8 mouse cellular contexts compared by ENCODE assay signal in the genomic region with DNA sequence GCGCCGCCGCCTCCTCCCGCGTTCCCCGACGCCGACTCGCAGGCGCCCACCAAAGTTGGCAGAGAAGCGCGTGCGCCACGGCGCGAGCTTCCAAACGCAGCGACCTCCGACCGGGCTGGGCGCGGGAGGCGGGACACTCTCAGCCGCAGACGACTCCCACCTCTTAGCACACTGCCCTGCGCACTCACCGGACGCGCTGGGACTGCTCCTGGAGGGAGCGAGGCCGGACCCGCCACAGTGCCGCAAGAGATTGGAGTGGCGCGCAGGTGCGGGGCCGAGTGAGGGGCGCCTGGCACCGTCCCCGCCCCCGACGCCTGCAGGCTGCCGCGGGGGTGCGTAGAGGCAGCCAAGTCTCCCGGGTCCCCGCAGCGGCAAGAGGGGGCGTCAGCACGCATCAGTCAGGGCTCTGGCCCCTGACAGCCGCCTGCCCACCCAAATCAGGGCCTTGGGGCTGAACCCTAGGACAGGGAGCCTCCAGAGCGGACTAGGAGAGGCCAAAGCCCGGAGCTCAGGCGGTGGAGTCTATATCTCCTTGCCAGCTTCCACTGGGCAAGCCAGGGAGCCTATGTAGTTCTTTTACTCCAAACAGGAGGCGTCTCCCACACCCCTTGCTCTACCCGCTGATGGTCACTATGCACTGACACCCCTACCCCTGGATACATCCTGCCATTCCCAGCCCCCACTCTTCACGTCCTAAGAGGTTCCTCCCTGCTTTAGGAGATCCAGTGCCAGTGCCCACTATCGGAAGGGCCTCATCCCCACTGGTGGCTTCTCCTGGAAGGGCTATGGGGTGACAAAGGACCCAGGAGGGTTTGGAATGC. TPM values are rescaled to one million over a fixed set of nuclear protein-coding genes. Genes with fewer than 3 reads are reported as not detected.
DNase-seq lines count a peak whose midpoint lies in the region; ATAC-seq and TF ChIP-seq lines count a peak whose summit lies in the region.

Gene A930017K11Rik (minus strand): TSS at position 763 of the 821 bp plus-strand sequence.

- no peak for TF ChIP-seq CTCF in C2C12 (IDR thresholded peaks at IDR 0.05; ENCODE audit: control insufficient read depth, insufficient read depth, insufficient read length)
- no peak for TF ChIP-seq CTCF in embryonic fibroblast, embryonic 13.5 days (IDR thresholded peaks at IDR 0.05; ENCODE audit: borderline replicate concordance, insufficient read depth, low read length)

- peak within 1 kb of the TSS; percentile 42 for H3K4me2 ChIP-seq in neural tube, embryonic 14.5 days (ENCODE audit: low read depth, low read length)

- WGBS in neural tube, embryonic 14.5 days: under 1% methylated on average over 55 of the region's 58 CpGs

- peaks cover 38% of the 10 kb centered on the region for H3K27me3 ChIP-seq in C2C12 (ENCODE audit: control insufficient read depth, insufficient read depth, insufficient read length)
- H3K27me3 ChIP-seq in neural tube, embryonic 14.5 days (ENCODE audit: control insufficient read depth, insufficient read depth, low read length): peaks cover 33% of the 10 kb centered on the region

- H3K79me2 ChIP-seq in C2C12 (ENCODE audit: control insufficient read depth, insufficient read depth): no peaks in the 10 kb centered on the region

- H3K79me3 ChIP-seq in C2C12 (ENCODE audit: low read depth): no peaks in the 10 kb centered on the region

- H3K27ac ChIP-seq in embryonic fibroblast, embryonic 13.5 days (ENCODE audit: insufficient read depth, low read length): no peak within 1 kb of the TSS
- H3K27ac ChIP-seq in neural tube, embryonic 14.5 days (ENCODE audit: low read depth, low read length): no peak within 1 kb of the TSS

- TF ChIP-seq POLR2A in embryonic fibroblast, embryonic 13.5 days (IDR thresholded peaks at IDR 0.05; ENCODE audit: low read depth, low read length): no peak

- H3K9me3 ChIP-seq in neural tube, embryonic 14.5 days (ENCODE audit: control insufficient read depth, low read length): no peaks in the 10 kb centered on the region

- DNase-seq in cerebellum, adult 11 months: peak; percentile 65
- DNase-seq in kidney, postnatal 4 days: peak; percentile 51 to 68
- no peak for DNase-seq in right cerebral cortex, postnatal 4 days
- no peak for DNase-seq in thymus, postnatal 25 days

- no peak within 1 kb of the TSS for H3K4me3 ChIP-seq in C2C12 (ENCODE audit: insufficient read depth, poor library complexity, severe bottlenecking)
- H3K4me3 ChIP-seq in embryonic fibroblast, embryonic 13.5 days (ENCODE audit: insufficient read depth, low read length): peak within 1 kb of the TSS; percentile 30
- H3K4me3 ChIP-seq in neural tube, embryonic 14.5 days (ENCODE audit: low read depth, low read length): peak within 1 kb of the TSS; percentile 20

- H3K36me3 ChIP-seq in C2C12 (ENCODE audit: control insufficient read depth, insufficient read depth): no peaks in the 10 kb centered on the region
- H3K36me3 ChIP-seq in neural tube, embryonic 14.5 days (ENCODE audit: control insufficient read depth, insufficient read depth, low read length): no peaks in the 10 kb centered on the region

- H3ac ChIP-seq in C2C12 (ENCODE audit: control insufficient read depth, insufficient read length, low read depth): peak within 1 kb of the TSS; percentile 30

- no peaks in the 10 kb centered on the region for H3K4me1 ChIP-seq in embryonic fibroblast, embryonic 13.5 days (ENCODE audit: control insufficient read depth, insufficient read depth, low read length)
- 0 out of 2 replicates have a peak, but pooled peaks cover 3% of the 10 kb centered on the region for H3K4me1 ChIP-seq in neural tube, embryonic 14.5 days (ENCODE audit: control insufficient read depth, insufficient read depth, low read length)

- ATAC-seq in cerebellum, adult (ENCODE audit: insufficient number of reproducible peaks, low FRiP score, low TSS enrichment): no peak
- ATAC-seq in neural tube, embryonic 14.5 days (ENCODE audit: low read depth): no peak

- H3K9ac ChIP-seq in neural tube, embryonic 14.5 days (replicated peaks; ENCODE audit: low read depth, low read length): no peak within 1 kb of the TSS

TF ChIP-seq in C2C12, 6 proteins besides CTCF, POLR2A, EP300 and RAD21:
- no peak for TF ChIP-seq CEBPB (IDR thresholded peaks at IDR 0.05; ENCODE audit: low read depth)
- TF ChIP-seq MYOD1 (IDR thresholded peaks at IDR 0.05; ENCODE audit: control insufficient read depth, insufficient read length, low read depth): no peak
- no peak for TF ChIP-seq FOSL1 (IDR thresholded peaks at IDR 0.05; ENCODE audit: insufficient read depth, low read length, poor library complexity, severe bottlenecking)
- TF ChIP-seq MAX (IDR thresholded peaks at IDR 0.05): no peak
- TF ChIP-seq MYOG (IDR thresholded peaks at IDR 0.05; ENCODE audit: control insufficient read depth, extremely low read depth, insufficient read length): no peak
- no peak for TF ChIP-seq USF1 (IDR thresholded peaks at IDR 0.05; ENCODE audit: low read depth)

RNA-seq across cellular contexts. Expression of gene A930017K11Rik, which starts in this region (rescaled TPM):
- 0.02 TPM for polyA plus RNA-seq in C2C12 (2012; fragmentation: generic; extraction: Trizol)
- not detected in 2 replicates for polyA plus RNA-seq in embryonic fibroblast, embryonic 13.5 days (2011; ENCODE audit: insufficient read length, low read depth, missing spikeins)
- 0.08 and 0.30 TPM in 2 replicates for polyA plus RNA-seq in neural tube, embryonic 14.5 days (2014; fragmentation: Nextera tagmentation; extraction: Ambion mirVana)

Comparison
In these comparisons a context has a peak if more than half of its experiments do, and no peak if none do; other contexts are left out.
1. DNase-seq: peak in cerebellum, adult 11 months (single experiment) and kidney, postnatal 4 days (2 of 2); none in right cerebral cortex, postnatal 4 days (single experiment) and thymus, postnatal 25 days (single experiment).